7 mouse cellular contexts compared by ENCODE assay signal in the genomic region with DNA sequence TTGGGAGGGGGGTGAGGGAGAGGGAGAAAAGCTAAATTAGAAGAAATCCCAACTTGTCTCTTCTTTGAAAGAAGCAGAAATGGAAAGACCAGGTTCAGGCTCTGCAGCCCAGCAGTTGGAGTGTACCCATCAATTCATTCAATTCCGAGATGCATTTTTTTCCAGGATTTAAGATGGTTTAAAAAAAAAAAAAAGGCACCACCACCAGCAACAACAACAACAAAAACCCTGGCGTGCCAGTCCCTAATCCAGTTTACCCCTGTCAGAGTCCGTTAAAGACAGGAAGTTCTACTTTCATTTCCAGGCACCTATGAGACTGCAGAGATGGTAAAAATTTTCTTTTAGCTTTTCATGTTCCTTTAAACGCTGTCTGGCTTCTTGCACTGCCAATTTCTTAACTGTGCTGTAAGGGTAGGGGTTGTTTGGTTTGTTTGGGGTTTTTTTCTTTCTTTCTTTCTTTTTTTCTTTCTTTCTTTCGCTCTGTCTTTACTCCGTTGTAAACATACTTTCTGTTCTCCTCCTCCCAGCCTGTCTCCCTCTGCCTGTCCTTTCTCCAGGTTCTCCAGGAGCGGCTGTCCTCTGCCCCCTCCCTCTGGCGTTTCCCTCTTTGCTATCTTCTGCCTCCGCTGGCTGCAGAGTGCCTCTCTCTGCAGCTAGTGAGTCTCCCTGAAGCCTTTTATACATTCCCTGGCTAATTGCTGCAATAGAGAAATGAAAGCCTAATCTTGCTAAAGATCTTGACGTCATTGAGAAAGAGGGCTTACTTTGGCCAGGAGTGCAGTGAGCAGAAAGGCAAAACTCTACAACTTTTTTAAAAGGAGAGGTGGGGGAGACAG. TPM values are rescaled to one million over a fixed set of nuclear protein-coding genes. Genes with fewer than 3 reads are reported as not detected.
DNase-seq lines count a peak whose midpoint lies in the region; ATAC-seq and TF ChIP-seq lines count a peak whose summit lies in the region.

A gene (minus strand): TSS at position 51 of the 836 bp plus-strand sequence.

- no peak for ATAC-seq in hindbrain, embryonic 13.5 days (ENCODE audit: low FRiP score)
- no peak for ATAC-seq in liver, embryonic 12.5 days

- H3K4me2 ChIP-seq in hindbrain, embryonic 13.5 days = peak within 1 kb of the TSS; percentile 23; the same call in 1 of the 2 replicates
- peak within 1 kb of the TSS; percentile 42 for H3K4me2 ChIP-seq in liver, embryonic 12.5 days

- H3K4me1 ChIP-seq in lung, adult 2 months (ENCODE audit: control insufficient read depth, insufficient read depth, low read length) = no peaks in the 10 kb centered on the region
- peaks cover 14% of the 10 kb centered on the region for H3K4me1 ChIP-seq in embryonic facial prominence, embryonic 10.5 days
- H3K4me1 ChIP-seq in hindbrain, embryonic 13.5 days (replicated peaks) = no peaks in the 10 kb centered on the region
- H3K4me1 ChIP-seq in liver, embryonic 12.5 days = no peaks in the 10 kb centered on the region

- H3K9ac ChIP-seq in hindbrain, embryonic 13.5 days = no peak within 1 kb of the TSS
- H3K9ac ChIP-seq in liver, embryonic 12.5 days = no peak within 1 kb of the TSS

- H3K36me3 ChIP-seq in embryonic facial prominence, embryonic 10.5 days (replicated peaks) = no peaks in the 10 kb centered on the region
- no peaks in the 10 kb centered on the region for H3K36me3 ChIP-seq in hindbrain, embryonic 13.5 days
- H3K36me3 ChIP-seq in liver, embryonic 12.5 days = no peaks in the 10 kb centered on the region

- WGBS in lung, adult 2 months = 11% methylated on average over 10 of the region's 10 CpGs
- 22% methylated on average over 10 of the region's 10 CpGs for WGBS in embryonic facial prominence, embryonic 10.5 days
- 31% methylated on average over 10 of the region's 10 CpGs for WGBS in hindbrain, embryonic 13.5 days
- 16% methylated on average over 10 of the region's 10 CpGs for WGBS in liver, embryonic 12.5 days (ENCODE audit: insufficient replicate concordance)

- H3K9me3 ChIP-seq in embryonic facial prominence, embryonic 10.5 days = no peaks in the 10 kb centered on the region
- H3K9me3 ChIP-seq in hindbrain, embryonic 13.5 days = no peaks in the 10 kb centered on the region
- no peaks in the 10 kb centered on the region for H3K9me3 ChIP-seq in liver, embryonic 12.5 days (replicated peaks)

- TF ChIP-seq CTCF in lung, adult 2 months (IDR thresholded peaks at IDR 0.05; ENCODE audit: insufficient read depth, low read length) = no peak

- H3K4me3 ChIP-seq in lung, adult 2 months (replicated peaks; ENCODE audit: extremely low read depth, low read depth, low read length) = no peak within 1 kb of the TSS
- peak within 1 kb of the TSS; percentile 22 for H3K4me3 ChIP-seq in embryonic facial prominence, embryonic 10.5 days
- no peak within 1 kb of the TSS for H3K4me3 ChIP-seq in hindbrain, embryonic 13.5 days
- H3K4me3 ChIP-seq in liver, embryonic 12.5 days = 0 out of 2 replicates have a peak within 1 kb of the TSS, but pooled peaks have one; percentile 7

- H3K27ac ChIP-seq in embryonic facial prominence, embryonic 10.5 days (replicated peaks) = peak within 1 kb of the TSS; percentile 44; the same call in 1 of the 2 replicates
- no peak within 1 kb of the TSS for H3K27ac ChIP-seq in hindbrain, embryonic 13.5 days
- no peak within 1 kb of the TSS for H3K27ac ChIP-seq in liver, embryonic 12.5 days

- TF ChIP-seq POLR2A in lung, adult 2 months (IDR thresholded peaks at IDR 0.05; ENCODE audit: borderline replicate concordance, extremely low read depth, low read depth, low read length) = no peak

- DNase-seq in lung, postnatal 10 days = peak; percentile 19
- DNase-seq in lung, adult 2 months = no peak
- DNase-seq in adrenal gland, postnatal 25 days = peak; percentile 5
- peak; percentile 24 for DNase-seq in embryonic facial prominence, embryonic 10.5 days (ENCODE audit: low spot score)
- peak; percentile 7 for DNase-seq in skeletal muscle tissue, adult 2 months (ENCODE audit: low read depth, low spot score)

- no peaks in the 10 kb centered on the region; the same call in 1 of the 2 replicates for H3K27me3 ChIP-seq in embryonic facial prominence, embryonic 10.5 days (replicated peaks; ENCODE audit: low read depth, poor library complexity, severe bottlenecking)
- no peaks in the 10 kb centered on the region for H3K27me3 ChIP-seq in hindbrain, embryonic 13.5 days
- H3K27me3 ChIP-seq in liver, embryonic 12.5 days (replicated peaks) = no peaks in the 10 kb centered on the region

RNA-seq across cellular contexts. Expression of the gene that starts here (rescaled TPM):
- polyA plus RNA-seq in lung, adult 2 months (2012; rRNA removed) = 0.12 and 0.98 TPM in 2 replicates
- total RNA-seq in adrenal gland, postnatal 25 days (2021) = 2.4 and 28.9 TPM in 2 replicates
- 0.21 and 0.45 TPM in 2 replicates for polyA plus RNA-seq in embryonic facial prominence, embryonic 10.5 days (2016; fragmentation: Nextera tagmentation; extraction: Ambion mirVana)
- 0.04 and 0.06 TPM in 2 replicates for polyA plus RNA-seq in hindbrain, embryonic 13.5 days (2015; fragmentation: Nextera tagmentation; extraction: Ambion mirVana)
- polyA plus RNA-seq in liver, embryonic 12.5 days (2016; fragmentation: Nextera tagmentation; extraction: Ambion mirVana) = 0.02 and 0.10 TPM in 2 replicates

Comparison
In these comparisons a context has a peak if more than half of its experiments do, and no peak if none do; other contexts are left out.
1. Peak in DNase-seq, H3K4me3 ChIP-seq and H3K27ac ChIP-seq in embryonic facial prominence, embryonic 10.5 days; RNA of the gene not detected or under 1 TPM.